Mouse (Mus musculus): ENCODE results near the gene Cep55. TPM values are rescaled to one million over a fixed set of nuclear protein-coding genes. Genes with fewer than 3 reads are reported as not detected.

Gene Cep55
- polyA plus RNA-seq (2015; fragmentation: Nextera tagmentation; extraction: Ambion mirVana): 25.9 and 26.7 TPM in 2 replicates

- no peaks in the 10 kb centered on the region for H3K27me3 ChIP-seq (replicated peaks)
- peak within 1 kb of the TSS; percentile 73 for H3K4me2 ChIP-seq
- H3K4me3 ChIP-seq (replicated peaks): peak within 1 kb of the TSS; percentile 82
- under 1% methylated on average over 36 of the region's 36 CpGs for WGBS
- peak within 1 kb of the TSS; percentile 51; the same call in 1 of the 2 replicates for H3K9ac ChIP-seq
- no peaks in the 10 kb centered on the region for H3K36me3 ChIP-seq
- no peaks in the 10 kb centered on the region for H3K9me3 ChIP-seq
- peak within 1 kb of the TSS; percentile 59 for H3K27ac ChIP-seq
- peaks cover 10% of the 10 kb centered on the region; the same call in 1 of the 2 replicates for H3K4me1 ChIP-seq
- ATAC-seq (ENCODE audit: insufficient read depth, low FRiP score, low read depth): peak; percentile 93
Observed at GRCm38 (mm10) chr19:38054720-38055192, at the start of gene Cep55. Gene Cep55, plus strand, starts transcription at chr19:38055011.

- Histone ChIP-seq H3K27ac (no peak overlapping the region), H3K4me3 (replicated peaks) (no peak overlapping the region), H3K9me3 (no peaks in the 10 kb centered on the region), H3K4me1 (0 out of 2 replicates have a peak, but pooled peaks cover 4% of the 10 kb centered on the region), H3K4me2 (no peak overlapping the region), H3K36me3 (no peaks in the 10 kb centered on the region), H3K9ac (no peak overlapping the region), H3K27me3 (replicated peaks) (no peaks in the 10 kb centered on the region)
- no peak for ATAC-seq (ENCODE audit: insufficient read depth, low FRiP score, low read depth)
- WGBS: 29% methylated on average over 1 of the region's 1 CpGs
Observed at GRCm38 (mm10) chr19:38011379-38011778, 43.4 kb upstream of the Cep55 start.

- Histone ChIP-seq H3K4me1 (0 out of 2 replicates have a peak, but pooled peaks cover 4% of the 10 kb centered on the region), H3K4me3 (replicated peaks) (no peak overlapping the region), H3K27me3 (replicated peaks) (no peaks in the 10 kb centered on the region), H3K4me2 (no peak overlapping the region), H3K9me3 (no peaks in the 10 kb centered on the region), H3K27ac (no peak overlapping the region; the same call in 1 of the 2 replicates), H3K9ac (no peak overlapping the region), H3K36me3 (no peaks in the 10 kb centered on the region)
- no peak for ATAC-seq (ENCODE audit: insufficient read depth, low FRiP score, low read depth)
- 76% methylated on average over 5 of the region's 5 CpGs for WGBS
Observed at GRCm38 (mm10) chr19:38014443-38014842, 40.4 kb upstream of the Cep55 start.

GRCm38 (mm10) chr19:38015180-38015872 is 39.5 kb upstream of the Cep55 start:
- Histone ChIP-seq H3K4me1 (0 out of 2 replicates have a peak, but pooled peaks cover 4% of the 10 kb centered on the region), H3K9ac (no peak overlapping the region), H3K4me2 (peak overlapping the region; percentile 20; the same call in 1 of the 2 replicates), H3K36me3 (no peaks in the 10 kb centered on the region), H3K4me3 (replicated peaks) (no peak overlapping the region), H3K27ac (peak overlapping the region; percentile 83), H3K27me3 (replicated peaks) (no peaks in the 10 kb centered on the region), H3K9me3 (no peaks in the 10 kb centered on the region)
- 4% methylated on average over 1 of the region's 1 CpGs for WGBS
- ATAC-seq (ENCODE audit: insufficient read depth, low FRiP score, low read depth): peak; percentile 98

- Histone ChIP-seq H3K36me3 (no peaks in the 10 kb centered on the region), H3K4me2 (no peak overlapping the region)
Observed at GRCm38 (mm10) chr19:38015873-38016254, 38.9 kb upstream of the Cep55 start.

GRCm38 (mm10) chr19:38022710-38023109 is 32.1 kb upstream of the Cep55 start:
- Histone ChIP-seq H3K27me3 (replicated peaks) (no peaks in the 10 kb centered on the region), H3K27ac (no peak overlapping the region), H3K36me3 (no peaks in the 10 kb centered on the region), H3K4me1 (peaks cover 28% of the 10 kb centered on the region), H3K9me3 (no peaks in the 10 kb centered on the region), H3K4me3 (replicated peaks) (no peak overlapping the region), H3K4me2 (no peak overlapping the region), H3K9ac (no peak overlapping the region)
- WGBS: 42% methylated on average over 4 of the region's 4 CpGs
- no peak for ATAC-seq (ENCODE audit: insufficient read depth, low FRiP score, low read depth)

More at GRCm38 (mm10) chr19:38015873-38016254, 38.9 kb upstream of the Cep55 start:
- 60% methylated on average over 1 of the region's 1 CpGs for WGBS
- Histone ChIP-seq H3K27me3 (replicated peaks) (no peaks in the 10 kb centered on the region), H3K4me3 (replicated peaks) (no peak overlapping the region), H3K9ac (no peak overlapping the region), H3K9me3 (no peaks in the 10 kb centered on the region), H3K27ac (peak overlapping the region; percentile 67), H3K4me1 (0 out of 2 replicates have a peak, but pooled peaks cover 4% of the 10 kb centered on the region)
- ATAC-seq (ENCODE audit: insufficient read depth, low FRiP score, low read depth): 0 out of 2 replicates have a peak, but pooled peaks have one; percentile 6

- no peak overlapping the region for H3K4me3 ChIP-seq (replicated peaks)
- H3K4me2 ChIP-seq: no peak overlapping the region
- H3K9ac ChIP-seq: no peak overlapping the region
- no peaks in the 10 kb centered on the region for H3K36me3 ChIP-seq
- no peak for ATAC-seq (ENCODE audit: insufficient read depth, low FRiP score, low read depth)
- 68% methylated on average over 4 of the region's 4 CpGs for WGBS
- peaks cover 36% of the 10 kb centered on the region for H3K4me1 ChIP-seq
- H3K9me3 ChIP-seq: no peaks in the 10 kb centered on the region
- H3K27ac ChIP-seq: no peak overlapping the region
- H3K27me3 ChIP-seq (replicated peaks): no peaks in the 10 kb centered on the region
Observed at GRCm38 (mm10) chr19:38023603-38024002, 31.2 kb upstream of the Cep55 start.

GRCm38 (mm10) chr19:38025254-38026041 is 29.4 kb upstream of the Cep55 start:
- no peak overlapping the region for H3K4me3 ChIP-seq (replicated peaks)
- H3K27me3 ChIP-seq (replicated peaks): no peaks in the 10 kb centered on the region
- no peak overlapping the region for H3K9ac ChIP-seq
- H3K27ac ChIP-seq: peak overlapping the region; percentile 80
- H3K36me3 ChIP-seq: no peaks in the 10 kb centered on the region
- H3K9me3 ChIP-seq: no peaks in the 10 kb centered on the region
- no peak overlapping the region for H3K4me2 ChIP-seq
- H3K4me1 ChIP-seq: peaks cover 53% of the 10 kb centered on the region
- peak; percentile 44 for ATAC-seq (ENCODE audit: insufficient read depth, low FRiP score, low read depth)
- WGBS: 30% methylated on average over 7 of the region's 9 CpGs

- H3K9ac ChIP-seq: no peak overlapping the region
- ATAC-seq (ENCODE audit: insufficient read depth, low FRiP score, low read depth): no peak
Observed at GRCm38 (mm10) chr19:38026211-38026624, 28.6 kb upstream of the Cep55 start.

GRCm38 (mm10) chr19:38027389-38027788 is 27.4 kb upstream of the Cep55 start:
- WGBS: 73% methylated on average over 6 of the region's 6 CpGs
- H3K4me3 ChIP-seq (replicated peaks): no peak overlapping the region
- peak overlapping the region; percentile 84 for H3K27ac ChIP-seq
- no peak for ATAC-seq (ENCODE audit: insufficient read depth, low FRiP score, low read depth)
- no peaks in the 10 kb centered on the region for H3K27me3 ChIP-seq (replicated peaks)
- H3K4me1 ChIP-seq: peaks cover 58% of the 10 kb centered on the region
- no peak overlapping the region for H3K9ac ChIP-seq
- H3K36me3 ChIP-seq: no peaks in the 10 kb centered on the region
- no peak overlapping the region for H3K4me2 ChIP-seq
- H3K9me3 ChIP-seq: no peaks in the 10 kb centered on the region

More at GRCm38 (mm10) chr19:38026211-38026624, 28.6 kb upstream of the Cep55 start:
- Histone ChIP-seq H3K36me3 (no peaks in the 10 kb centered on the region), H3K4me2 (peak overlapping the region; percentile 21; the same call in 1 of the 2 replicates), H3K9me3 (no peaks in the 10 kb centered on the region), H3K4me1 (peaks cover 57% of the 10 kb centered on the region), H3K27ac (peak overlapping the region; percentile 80), H3K4me3 (replicated peaks) (no peak overlapping the region), H3K27me3 (replicated peaks) (no peaks in the 10 kb centered on the region)
- 51% methylated on average over 8 of the region's 8 CpGs for WGBS

- no peak overlapping the region for H3K4me2 ChIP-seq
- H3K9ac ChIP-seq: no peak overlapping the region
- no peaks in the 10 kb centered on the region for H3K27me3 ChIP-seq (replicated peaks)
- no peaks in the 10 kb centered on the region for H3K36me3 ChIP-seq
- WGBS: 47% methylated on average over 10 of the region's 10 CpGs
- peak overlapping the region; percentile 84 for H3K27ac ChIP-seq
- ATAC-seq (ENCODE audit: insufficient read depth, low FRiP score, low read depth): 0 out of 2 replicates have a peak, but pooled peaks have one; percentile 20
- H3K9me3 ChIP-seq: no peaks in the 10 kb centered on the region
- H3K4me1 ChIP-seq: peaks cover 58% of the 10 kb centered on the region
- no peak overlapping the region for H3K4me3 ChIP-seq (replicated peaks)
Observed at GRCm38 (mm10) chr19:38027881-38028521, 26.8 kb upstream of the Cep55 start.

All from stomach, embryonic 15.5 days (tissue).